Mouse (Mus musculus): Measurements from ENCODE around the gene Gramd4. TPM values are rescaled to one million over a fixed set of nuclear protein-coding genes. Genes with fewer than 3 reads are reported as not detected.

The Gramd4 gene
- polyA plus RNA-seq, 1 experiment = 15.0 TPM

DNA sequence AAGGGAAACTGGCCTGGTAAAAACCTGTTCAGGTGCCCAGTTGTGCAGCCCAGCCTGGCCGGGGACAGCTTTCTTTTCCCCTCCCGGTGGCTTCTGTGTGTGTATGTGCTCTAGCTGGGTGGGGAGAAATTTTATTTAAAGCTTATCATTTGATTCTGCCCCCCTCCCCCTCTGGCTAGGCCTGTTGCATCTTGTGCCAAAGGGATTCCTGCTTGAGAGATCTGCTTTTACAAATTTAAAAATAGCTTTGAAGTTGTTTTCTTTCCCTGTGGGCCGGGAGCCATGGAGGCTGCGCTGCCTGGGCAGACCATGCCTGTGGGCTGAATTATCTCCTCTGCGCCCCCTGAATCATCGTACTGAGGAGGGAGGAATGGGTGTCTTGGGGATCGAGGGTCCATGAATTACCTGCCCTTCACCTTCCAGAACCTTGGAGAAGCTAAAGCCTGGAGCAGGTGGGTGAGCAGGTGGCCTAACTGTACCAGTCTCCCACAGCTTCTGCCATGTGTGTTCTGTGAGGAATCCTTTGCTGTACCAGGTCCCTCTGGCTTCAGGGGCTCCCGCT is 52.2 kb downstream of the Gramd4 start:
- Histone ChIP-seq H3K79me2 (ENCODE audit: control insufficient read depth, insufficient read depth) (no peaks in the 10 kb centered on the region), H3ac (ENCODE audit: control insufficient read depth, insufficient read length) (no peak overlapping the region), H3K4me3 (no peak overlapping the region), H3K4me2 (ENCODE audit: low read depth) (peak overlapping the region; percentile 8), H3K27me3 (ENCODE audit: control insufficient read depth, insufficient read depth, insufficient read length) (no peaks in the 10 kb centered on the region), H3K36me3 (ENCODE audit: control insufficient read depth, insufficient read depth) (peaks cover under 1% of the 10 kb centered on the region)
- TF ChIP-seq USF1 (IDR thresholded peaks at IDR 0.05; ENCODE audit: low read depth) (no peak), TCF12 (IDR thresholded peaks at IDR 0.05; ENCODE audit: insufficient read depth, poor library complexity, severe bottlenecking) (no peak), POLR2A (IDR thresholded peaks at IDR 0.05; ENCODE audit: insufficient read length, low read depth) (no peak)

- Histone ChIP-seq H3K4me3 (no peak overlapping the region), H3ac (ENCODE audit: control insufficient read depth, insufficient read length) (no peak overlapping the region), H3K4me2 (ENCODE audit: low read depth) (no peak overlapping the region), H3K36me3 (ENCODE audit: control insufficient read depth, insufficient read depth) (no peaks in the 10 kb centered on the region), H3K27me3 (ENCODE audit: control insufficient read depth, insufficient read depth, insufficient read length) (no peaks in the 10 kb centered on the region), H3K79me2 (ENCODE audit: control insufficient read depth, insufficient read depth) (no peaks in the 10 kb centered on the region)
- TF ChIP-seq MAX (IDR thresholded peaks at IDR 0.05; ENCODE audit: low read depth) (no peak), TCF12 (IDR thresholded peaks at IDR 0.05; ENCODE audit: insufficient read depth, poor library complexity, severe bottlenecking) (no peak), USF1 (IDR thresholded peaks at IDR 0.05; ENCODE audit: low read depth) (peak; percentile 10), E2F4 (IDR thresholded peaks at IDR 0.05; ENCODE audit: insufficient read depth) (no peak), MYOD1 (IDR thresholded peaks at IDR 0.05; ENCODE audit: control insufficient read depth in 1 of 3, insufficient read length in 2 of 3, low read depth in 2 of 3) (no peak), SRF (IDR thresholded peaks at IDR 0.05; ENCODE audit: control insufficient read depth, insufficient read length, low read depth) (no peak), MYOG (IDR thresholded peaks at IDR 0.05; ENCODE audit: control insufficient read depth in 1 of 3, insufficient read depth in 1 of 3, insufficient read length in 2 of 3, low read depth in 2 of 3) (no peak)
These were observed 53.0 kb downstream of the Gramd4 start for GRCm38 (mm10) chr15:86110361-86111103.

- Histone ChIP-seq H3ac (ENCODE audit: control insufficient read depth, insufficient read length) (no peak overlapping the region), H3K79me2 (ENCODE audit: control insufficient read depth, insufficient read depth) (no peaks in the 10 kb centered on the region), H3K27me3 (ENCODE audit: control insufficient read depth, insufficient read depth, insufficient read length) (no peaks in the 10 kb centered on the region), H3K4me3 (no peak overlapping the region), H3K36me3 (ENCODE audit: control insufficient read depth, insufficient read depth) (no peaks in the 10 kb centered on the region), H3K4me2 (ENCODE audit: low read depth) (peak overlapping the region; percentile 15)
- TF ChIP-seq TCF12 (IDR thresholded peaks at IDR 0.05; ENCODE audit: insufficient read depth, poor library complexity, severe bottlenecking) (no peak), CEBPB (IDR thresholded peaks at IDR 0.05; ENCODE audit: insufficient read depth, poor library complexity, severe bottlenecking) (no peak), MYOG (IDR thresholded peaks at IDR 0.05; ENCODE audit: control insufficient read depth in 1 of 3, insufficient read depth in 1 of 3, insufficient read length in 2 of 3, low read depth in 2 of 3) (no peak), REST (IDR thresholded peaks at IDR 0.05; ENCODE audit: insufficient read depth, insufficient read length) (no peak), USF1 (IDR thresholded peaks at IDR 0.05; ENCODE audit: low read depth) (no peak), POLR2AphosphoS2 (IDR thresholded peaks at IDR 0.05; ENCODE audit: insufficient read length, low read depth) (no peak), SRF (IDR thresholded peaks at IDR 0.05; ENCODE audit: control insufficient read depth, insufficient read length, low read depth) (no peak), TCF3 (IDR thresholded peaks at IDR 0.05; ENCODE audit: insufficient read length, low read depth) (no peak), E2F4 (IDR thresholded peaks at IDR 0.05; ENCODE audit: insufficient read depth) (no peak), MYOD1 (IDR thresholded peaks at IDR 0.05; ENCODE audit: control insufficient read depth in 1 of 3, insufficient read length in 2 of 3, low read depth in 2 of 3) (no peak), POLR2A (IDR thresholded peaks at IDR 0.05; ENCODE audit: insufficient read length, low read depth) (no peak), MAX (IDR thresholded peaks at IDR 0.05; ENCODE audit: low read depth) (no peak)
These were observed 55.3 kb downstream of the Gramd4 start for GRCm38 (mm10) chr15:86112707-86113341.

- no peak overlapping the region for H3K4me3 ChIP-seq
- no peaks in the 10 kb centered on the region for H3K27me3 ChIP-seq (ENCODE audit: control insufficient read depth, insufficient read depth, insufficient read length)
- no peak overlapping the region for H3K4me2 ChIP-seq (ENCODE audit: low read depth)
- H3ac ChIP-seq (ENCODE audit: control insufficient read depth, insufficient read length) = no peak overlapping the region
- no peak for TF ChIP-seq USF1 (IDR thresholded peaks at IDR 0.05; ENCODE audit: low read depth)
- no peak for TF ChIP-seq POLR2A (IDR thresholded peaks at IDR 0.05; ENCODE audit: insufficient read length, low read depth)
- TF ChIP-seq SRF (IDR thresholded peaks at IDR 0.05; ENCODE audit: control insufficient read depth, insufficient read length, low read depth) = no peak
- H3K36me3 ChIP-seq (ENCODE audit: control insufficient read depth, insufficient read depth) = no peaks in the 10 kb centered on the region
- no peaks in the 10 kb centered on the region for H3K79me2 ChIP-seq (ENCODE audit: control insufficient read depth, insufficient read depth)
These were observed 55.8 kb downstream of the Gramd4 start for GRCm38 (mm10) chr15:86113342-86113710.

- no peak overlapping the region for H3K4me3 ChIP-seq
- H3K27me3 ChIP-seq (ENCODE audit: control insufficient read depth, insufficient read depth, insufficient read length) = no peaks in the 10 kb centered on the region
- peaks cover 3% of the 10 kb centered on the region for H3K36me3 ChIP-seq (ENCODE audit: control insufficient read depth, insufficient read depth)
- H3K4me2 ChIP-seq (ENCODE audit: low read depth) = no peak overlapping the region
- H3K79me2 ChIP-seq (ENCODE audit: control insufficient read depth, insufficient read depth) = no peaks in the 10 kb centered on the region
- H3ac ChIP-seq (ENCODE audit: control insufficient read depth, insufficient read length) = no peak overlapping the region
- TF ChIP-seq MAX (IDR thresholded peaks at IDR 0.05; ENCODE audit: low read depth) (no peak), POLR2A (IDR thresholded peaks at IDR 0.05; ENCODE audit: insufficient read length, low read depth) (no peak), CEBPB (IDR thresholded peaks at IDR 0.05; ENCODE audit: insufficient read depth, poor library complexity, severe bottlenecking) (no peak)
These were observed 58.9 kb downstream of the Gramd4 start for GRCm38 (mm10) chr15:86116421-86116820.

Measured in myocyte (in vitro differentiated cells).